Mouse (Mus musculus) thymus, adult 2 months (tissue): ENCODE measurements around the gene Nt5c2. TPM values are rescaled to one million over a fixed set of nuclear protein-coding genes. Genes with fewer than 3 reads are reported as not detected.

Experiments
- DNase-seq: peaks from one replicate; pipeline ENCODE4 v3.0.0; 2021
- H3K27ac ChIP-seq: fragments of 200-500 bp; 2 replicates; pipeline ENCODE4 v1.5.1; 2012; ENCODE audit warnings: low read length, control low read depth; ENCODE audit not compliant: control insufficient read depth, insufficient read depth
- H3K27me3 ChIP-seq: fragments of 200-500 bp; 2 replicates; pipeline ENCODE4 v1.6.1; 2012; ENCODE audit warnings: mild to moderate bottlenecking, low read length, moderate library complexity, mixed read lengths; ENCODE audit not compliant: control insufficient read depth, insufficient read depth
- H3K36me3 ChIP-seq: fragments of 200-500 bp; 2 replicates; pipeline ENCODE4 v1.6.1; 2012; ENCODE audit warnings: mild to moderate bottlenecking, low read length, moderate library complexity; ENCODE audit not compliant: control insufficient read depth, insufficient read depth
- H3K4me1 ChIP-seq: fragments of 200-500 bp; replicated peaks from 2 replicates; pipeline ENCODE4 v1.6.1; 2012; ENCODE audit warnings: low read length; ENCODE audit not compliant: control insufficient read depth, insufficient read depth
- H3K4me3 ChIP-seq: fragments of 200-500 bp; 2 replicates; pipeline ENCODE4 v1.5.1; 2012; ENCODE audit warnings: mild to moderate bottlenecking, low read length, control low read depth, moderate library complexity; ENCODE audit not compliant: control insufficient read depth, insufficient read depth
- CTCF ChIP-seq: fragments of 200-500 bp; IDR thresholded peaks from 2 replicates; pipeline ENCODE4 v1.5.1; 2012; ENCODE audit warnings: mild to moderate bottlenecking, control low read depth, low read length, moderate library complexity, borderline replicate concordance; ENCODE audit not compliant: control insufficient read depth, poor library complexity, insufficient read depth; ENCODE audit errors: extremely low read depth
- POLR2A ChIP-seq: fragments of 200-500 bp; IDR thresholded peaks from 2 replicates; pipeline ENCODE4 v1.6.1; 2012; ENCODE audit warnings: mild to moderate bottlenecking, low read length, control low read depth, moderate library complexity; ENCODE audit not compliant: control insufficient read depth, poor library complexity, insufficient read depth; ENCODE audit errors: extremely low read depth
- WGBS: fragments of 180-500 bp; shearing (Covaris S2); methylation state at CpG from one replicate; pipeline ENCODE4 v1.1.7; 2018; 5-methylcytosine and 5-hydroxymethylcytosine counted together
- polyA plus RNA-seq: library from polyadenylated mRNA; depleted of rRNA; stranded (reverse); fragments of >200 nt; gene quantifications from 2 replicates; pipeline ENCODE4 v1.2.3, GENCODE M21; 2012

The Nt5c2 gene
- polyA plus RNA-seq, 1 experiment: 32.8 TPM

GRCm38 (mm10) chr19:46900786-46901185 is 114.2 kb downstream of the Nt5c2 start:
- WGBS: 97% methylated on average over 6 of the region's 6 CpGs
- Histone ChIP-seq H3K4me1 (peaks cover 7% of the 10 kb centered on the region), H3K27ac (no peak overlapping the region), H3K27me3 (no peaks in the 10 kb centered on the region), H3K4me3 (no peak overlapping the region), H3K36me3 (peaks cover 31% of the 10 kb centered on the region)
- TF ChIP-seq CTCF (no peak), POLR2A (no peak)
- DNase-seq: no peak

GRCm38 (mm10) chr19:46899871-46900270 is 115.1 kb downstream of the Nt5c2 start:
- DNase-seq: no peak
- peaks cover 35% of the 10 kb centered on the region for H3K36me3 ChIP-seq
- TF ChIP-seq POLR2A: no peak
- no peak for TF ChIP-seq CTCF
- WGBS: 87% methylated on average over 5 of the region's 5 CpGs
- H3K4me1 ChIP-seq: peaks cover 7% of the 10 kb centered on the region
- no peak overlapping the region for H3K27ac ChIP-seq
- no peak overlapping the region for H3K4me3 ChIP-seq
- H3K27me3 ChIP-seq: no peaks in the 10 kb centered on the region

GRCm38 (mm10) chr19:46899306-46899705 is 115.6 kb downstream of the Nt5c2 start:
- H3K4me3 ChIP-seq: no peak overlapping the region
- H3K36me3 ChIP-seq: peaks cover 33% of the 10 kb centered on the region
- H3K27me3 ChIP-seq: no peaks in the 10 kb centered on the region
- peaks cover 7% of the 10 kb centered on the region for H3K4me1 ChIP-seq
- TF ChIP-seq CTCF: no peak
- no peak for TF ChIP-seq POLR2A
- WGBS: 32% methylated on average over 5 of the region's 5 CpGs
- DNase-seq: no peak
- peak overlapping the region; percentile 31; the same call in 1 of the 2 replicates for H3K27ac ChIP-seq

- 97% methylated on average over 5 of the region's 5 CpGs for WGBS
- H3K36me3 ChIP-seq: peaks cover 39% of the 10 kb centered on the region
Observed at GRCm38 (mm10) chr19:46898222-46898621, 116.7 kb downstream of the Nt5c2 start.

GRCm38 (mm10) chr19:46897135-46897534 is 117.8 kb downstream of the Nt5c2 start:
- no peak overlapping the region for H3K4me3 ChIP-seq
- 92% methylated on average over 3 of the region's 3 CpGs for WGBS
- TF ChIP-seq CTCF (no peak), POLR2A (no peak)
- H3K27me3 ChIP-seq: no peaks in the 10 kb centered on the region
- DNase-seq: no peak
- peaks cover 7% of the 10 kb centered on the region for H3K4me1 ChIP-seq
- no peak overlapping the region for H3K27ac ChIP-seq
- peaks cover 40% of the 10 kb centered on the region for H3K36me3 ChIP-seq

More at GRCm38 (mm10) chr19:46898222-46898621, 116.7 kb downstream of the Nt5c2 start:
- Histone ChIP-seq H3K27me3 (no peaks in the 10 kb centered on the region), H3K4me1 (peaks cover 7% of the 10 kb centered on the region), H3K27ac (no peak overlapping the region), H3K4me3 (no peak overlapping the region)
- TF ChIP-seq POLR2A (no peak), CTCF (no peak)
- no peak for DNase-seq

DNA sequence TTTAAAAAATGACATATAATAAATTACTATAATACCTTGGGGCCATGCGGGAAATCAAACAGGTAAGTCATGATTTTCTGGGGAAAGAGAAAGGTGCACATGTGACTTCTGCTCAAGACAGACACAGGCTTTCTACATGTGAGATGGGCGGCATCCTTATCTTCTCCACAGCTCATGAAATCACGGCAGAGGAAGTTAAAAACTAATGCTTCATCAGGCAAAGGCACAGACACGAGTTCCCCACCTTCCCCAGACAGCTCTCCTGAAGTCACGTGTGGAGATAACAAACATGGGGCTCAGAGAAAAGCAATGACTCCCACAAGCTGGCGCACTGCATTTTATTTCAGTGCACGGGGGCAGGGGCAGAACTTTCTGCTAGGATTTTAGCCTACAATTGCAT is 121.5 kb downstream of the Nt5c2 start:
- 97% methylated on average over 7 of the region's 7 CpGs for WGBS
- TF ChIP-seq CTCF (no peak), POLR2A (no peak)
- H3K36me3 ChIP-seq: peaks cover 64% of the 10 kb centered on the region
- H3K4me1 ChIP-seq: peaks cover 6% of the 10 kb centered on the region
- no peak overlapping the region for H3K27ac ChIP-seq
- DNase-seq: no peak
- H3K27me3 ChIP-seq: no peaks in the 10 kb centered on the region
- no peak overlapping the region for H3K4me3 ChIP-seq

DNA sequence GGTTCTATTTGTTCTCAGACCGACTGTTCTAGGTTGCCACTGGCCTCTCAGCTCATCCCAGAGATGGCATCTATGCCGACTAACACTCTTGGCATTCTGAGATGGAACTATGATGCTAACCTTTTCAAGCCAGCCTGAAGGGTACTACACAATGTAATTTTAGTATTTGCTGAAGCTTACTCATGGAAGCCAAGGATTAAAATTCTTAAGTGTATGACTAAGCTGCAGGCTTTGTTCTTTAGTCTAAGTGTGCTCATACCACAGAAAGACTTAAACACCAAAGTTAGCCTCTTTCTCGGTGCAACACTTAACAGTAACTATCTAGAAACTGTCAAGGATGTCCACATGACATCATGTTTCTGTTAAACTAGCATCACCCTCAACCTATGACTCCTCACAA is 122.1 kb downstream of the Nt5c2 start:
- Histone ChIP-seq H3K27ac (no peak overlapping the region), H3K27me3 (no peaks in the 10 kb centered on the region), H3K4me3 (no peak overlapping the region), H3K4me1 (peaks cover 6% of the 10 kb centered on the region), H3K36me3 (peaks cover 57% of the 10 kb centered on the region)
- no peak for DNase-seq
- 96% methylated on average over 3 of the region's 3 CpGs for WGBS
- TF ChIP-seq CTCF (no peak), POLR2A (no peak)
